Mouse (Mus musculus): ENCODE data around the gene Lrpprc.

Lrpprc gene

DNA sequence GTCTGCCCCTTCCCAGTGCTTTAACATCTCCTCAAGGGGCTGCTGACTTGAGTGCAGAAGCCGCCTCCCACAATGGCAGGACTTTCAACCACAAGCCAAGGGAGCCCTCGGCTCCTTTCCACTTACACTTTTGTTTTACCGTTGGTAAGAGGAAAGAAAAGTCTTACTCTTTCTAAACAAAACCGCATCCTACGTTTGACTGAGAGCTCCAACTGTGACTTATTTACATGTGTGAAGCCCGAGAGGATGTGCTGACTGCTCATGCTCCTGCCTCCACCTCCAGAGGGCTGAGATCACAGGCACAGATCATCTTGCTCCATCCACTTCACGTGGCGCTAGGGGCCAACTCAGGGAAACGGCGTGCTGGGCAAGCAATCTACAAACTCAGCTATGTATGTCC lies 32.2 kb downstream of the Lrpprc start:
- DNase-seq: no peak

GRCm38 (mm10) chr17:84756090-84756489 lies 34.5 kb downstream of the Lrpprc start:
- peak in 1 of 2 experiments; percentile 27 for DNase-seq

DNA sequence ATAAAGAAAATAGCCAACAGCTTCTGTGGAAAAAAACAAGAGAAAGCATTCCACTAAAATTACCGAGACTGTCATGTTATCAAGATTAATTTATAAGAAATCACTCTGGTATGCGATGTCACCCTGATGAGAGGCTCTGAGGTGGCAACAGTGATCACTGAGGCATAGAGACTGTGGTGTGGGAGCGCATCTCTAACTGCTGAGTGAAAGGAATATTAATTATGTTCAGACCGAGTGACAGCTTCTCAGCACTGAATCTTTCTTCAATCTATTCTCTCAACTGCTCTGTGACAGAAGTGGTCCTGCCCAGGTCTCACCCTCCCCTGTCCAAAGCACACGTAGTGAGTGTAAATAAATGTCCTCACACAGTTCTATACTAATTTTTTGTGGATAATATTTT lies 37.1 kb downstream of the Lrpprc start:
- DNase-seq: no peak

- no peak for DNase-seq
Measured at GRCm38 (mm10) chr17:84752286-84752685, 38.3 kb downstream of the Lrpprc start.

GRCm38 (mm10) chr17:84751630-84752191 lies 38.9 kb downstream of the Lrpprc start:
- no peak for DNase-seq

GRCm38 (mm10) chr17:84750130-84750529 lies 40.5 kb downstream of the Lrpprc start:
- peak in 1 of 2 experiments; percentile 33 for DNase-seq

DNA sequence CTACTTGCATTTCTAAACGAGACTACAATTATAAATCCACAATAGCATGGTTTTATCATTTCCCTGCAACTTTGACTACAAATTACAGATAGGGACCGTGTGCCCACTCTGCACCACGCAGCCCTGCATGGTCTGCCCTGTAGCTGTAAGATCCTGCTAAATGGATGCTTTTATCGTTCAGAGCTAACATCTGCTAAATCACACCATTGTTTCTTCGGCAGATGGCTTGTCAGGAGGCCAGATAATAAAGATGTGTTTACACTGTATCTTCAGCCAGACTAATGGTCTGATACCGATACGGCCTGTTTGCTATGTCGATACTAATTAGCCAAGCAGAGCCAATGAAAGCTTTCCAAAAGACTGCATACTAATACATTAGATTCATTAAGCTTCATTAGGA lies 41.3 kb downstream of the Lrpprc start:
- no peak for DNase-seq

DNA sequence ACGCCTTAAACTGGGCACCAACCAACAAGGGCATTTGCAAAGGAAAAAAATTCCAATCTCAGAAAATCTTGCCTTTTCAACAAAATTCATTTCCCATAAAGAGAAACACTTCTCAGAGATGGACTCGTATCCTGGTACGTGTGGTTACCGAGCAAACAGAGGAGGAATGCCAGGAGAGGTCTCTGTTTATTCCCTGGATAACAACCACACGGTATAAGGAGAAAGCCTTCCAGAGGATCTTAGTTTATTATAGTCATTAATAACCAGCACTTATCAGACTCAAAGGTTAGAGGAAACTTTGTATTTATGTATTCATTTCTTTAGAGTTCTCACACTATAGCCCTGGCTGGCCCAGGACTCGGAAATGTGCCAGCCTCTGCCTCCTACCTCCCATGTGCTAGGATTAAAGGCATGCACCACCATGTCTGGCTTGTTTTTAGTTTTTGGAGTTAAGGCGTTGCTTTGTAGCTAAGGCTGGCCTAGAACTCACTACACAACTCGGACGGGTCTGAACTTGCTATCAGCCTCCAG lies 42.4 kb downstream of the Lrpprc start:
- no peak for DNase-seq

- DNase-seq: no peak
Measured at GRCm38 (mm10) chr17:84747212-84747611, 43.4 kb downstream of the Lrpprc start.

DNA sequence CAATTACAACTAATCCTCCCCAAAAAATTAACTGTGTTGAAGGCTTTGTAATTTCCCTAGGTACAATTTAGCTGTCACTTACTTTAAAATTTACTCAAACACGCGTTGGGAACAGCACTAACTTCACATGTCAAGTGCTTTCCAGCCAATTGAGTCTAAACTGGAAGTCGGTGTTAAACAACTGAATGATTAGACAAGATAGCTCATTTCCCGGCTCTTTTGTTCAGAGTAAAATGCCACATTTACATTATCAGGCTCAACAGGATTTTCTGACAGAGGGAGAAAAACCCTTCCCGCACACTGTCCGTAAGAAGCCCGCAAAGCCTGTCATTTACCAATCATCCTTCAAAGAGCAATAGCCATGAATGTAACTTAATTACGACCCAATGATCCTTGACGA lies 45.6 kb downstream of the Lrpprc start:
- DNase-seq: no peak

DNA sequence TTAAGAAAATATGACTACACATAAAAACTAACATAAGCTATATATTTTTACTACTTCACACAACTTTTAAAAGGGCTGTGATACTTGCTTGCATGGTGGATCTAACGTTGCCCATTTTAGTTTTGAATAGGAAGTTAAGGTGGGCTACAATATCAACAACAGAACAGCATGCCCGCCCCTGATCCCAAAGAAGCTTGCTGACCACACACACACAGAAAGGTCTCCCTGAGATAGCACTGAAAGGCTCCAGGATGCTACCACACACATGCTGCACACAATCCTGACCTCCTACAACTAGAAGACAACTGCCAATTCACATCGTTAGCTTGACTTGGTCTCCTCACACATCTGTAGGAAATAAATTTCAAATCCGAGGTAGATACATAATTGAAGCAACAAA lies 46.3 kb downstream of the Lrpprc start:
- no peak for DNase-seq

- no peak for DNase-seq
Measured at GRCm38 (mm10) chr17:84738073-84738797, 52.4 kb downstream of the Lrpprc start.

DNA sequence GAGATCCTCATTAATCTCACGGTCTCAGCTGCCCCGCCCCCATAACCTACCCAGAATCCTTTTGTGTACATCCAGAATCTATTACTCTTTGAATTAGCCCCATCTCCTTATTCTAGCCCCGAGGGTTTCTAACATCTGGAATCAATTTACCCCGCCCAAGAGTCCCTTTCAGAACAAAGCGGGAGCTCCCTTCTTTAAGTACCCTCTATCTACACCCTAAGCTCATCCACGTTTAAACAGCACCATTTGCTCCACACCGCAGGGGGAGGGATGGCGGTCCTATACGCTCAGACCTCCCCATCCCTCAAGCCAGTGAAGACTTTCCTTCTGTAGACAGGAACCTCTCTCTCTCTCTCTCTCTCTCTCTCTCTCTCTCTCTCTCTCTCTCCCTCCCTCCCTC lies 53.9 kb downstream of the Lrpprc start:
- DNase-seq: no peak

DNA sequence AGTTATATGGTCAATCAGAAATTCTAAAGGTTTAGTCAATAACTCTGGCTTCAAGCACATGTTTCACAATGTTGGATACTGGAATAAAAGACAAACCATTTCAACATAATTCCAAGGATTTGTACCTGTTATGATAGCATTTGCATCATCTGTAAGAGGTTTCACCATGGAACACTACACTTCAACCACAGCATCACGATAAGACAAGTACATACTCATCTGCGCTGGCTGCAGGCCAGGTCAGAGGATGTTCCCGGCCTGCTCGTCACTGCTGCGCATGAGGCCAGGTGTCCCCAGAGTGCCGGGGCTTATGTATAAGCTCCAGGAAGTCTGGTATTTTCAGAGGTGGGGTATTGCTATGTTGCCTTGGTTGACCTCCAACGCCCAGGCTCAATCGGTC lies 58.0 kb downstream of the Lrpprc start:
- DNase-seq: no peak

- no peak for DNase-seq
Measured at GRCm38 (mm10) chr17:84731361-84731760, 59.2 kb downstream of the Lrpprc start.

DNA sequence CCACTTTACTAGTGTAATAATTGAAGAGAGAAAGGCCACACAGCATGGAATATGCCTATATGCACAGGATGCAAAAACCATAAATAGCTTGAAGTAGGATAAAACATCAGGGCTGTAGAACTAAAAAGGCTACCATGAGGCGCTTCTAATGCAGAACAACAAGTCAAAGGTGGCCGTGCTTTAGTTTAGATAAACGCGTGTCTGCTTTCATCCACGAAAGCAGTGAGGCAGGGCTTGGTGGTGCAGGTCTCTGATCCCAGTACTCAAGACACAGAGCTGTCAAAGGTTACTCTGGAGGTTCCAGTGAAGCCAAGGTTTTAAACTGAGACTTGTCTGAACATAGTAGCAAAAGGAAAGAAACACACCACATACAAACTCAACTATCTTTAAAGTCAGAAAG lies 61.4 kb downstream of the Lrpprc start:
- DNase-seq: no peak

DNA sequence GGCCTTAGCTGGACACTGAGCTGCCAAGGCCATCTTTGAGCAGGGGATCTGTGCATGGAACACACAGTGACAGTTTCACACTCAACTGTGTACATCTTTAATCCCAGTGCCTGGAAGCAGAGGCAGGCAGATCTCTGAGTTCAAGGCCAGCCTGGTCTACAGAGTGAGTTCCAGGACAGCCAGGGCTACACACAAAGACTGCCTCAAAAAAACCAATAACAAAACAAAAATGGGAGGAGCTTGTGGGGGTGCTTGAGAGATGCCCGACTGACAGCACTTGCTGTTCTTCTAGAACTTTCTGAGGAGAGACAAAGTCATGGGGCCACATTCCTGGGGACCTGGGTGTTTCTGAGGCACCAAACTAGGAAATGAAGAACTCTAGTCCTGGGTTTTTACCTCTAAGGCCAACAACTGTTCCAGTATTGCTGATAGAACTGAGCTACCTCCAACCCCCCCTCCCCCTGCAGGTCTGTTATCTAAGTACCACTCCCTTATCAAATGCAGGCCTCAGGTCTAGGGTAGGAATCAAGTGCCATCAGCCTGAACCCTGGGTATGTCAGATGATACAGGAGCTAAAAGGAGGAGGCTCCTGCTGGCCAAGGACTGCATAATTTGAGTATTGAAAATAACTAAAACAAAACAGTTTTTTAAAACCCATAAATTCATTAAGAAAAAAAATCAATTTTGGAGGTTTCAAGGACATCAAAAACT lies 62.2 kb downstream of the Lrpprc start:
- no peak for DNase-seq

- no peak for DNase-seq
Measured at GRCm38 (mm10) chr17:84725163-84725562, 65.4 kb downstream of the Lrpprc start.

- peak; percentile 40 to 57 for DNase-seq
Measured at GRCm38 (mm10) chr17:84724028-84724427, 66.6 kb downstream of the Lrpprc start.

DNA sequence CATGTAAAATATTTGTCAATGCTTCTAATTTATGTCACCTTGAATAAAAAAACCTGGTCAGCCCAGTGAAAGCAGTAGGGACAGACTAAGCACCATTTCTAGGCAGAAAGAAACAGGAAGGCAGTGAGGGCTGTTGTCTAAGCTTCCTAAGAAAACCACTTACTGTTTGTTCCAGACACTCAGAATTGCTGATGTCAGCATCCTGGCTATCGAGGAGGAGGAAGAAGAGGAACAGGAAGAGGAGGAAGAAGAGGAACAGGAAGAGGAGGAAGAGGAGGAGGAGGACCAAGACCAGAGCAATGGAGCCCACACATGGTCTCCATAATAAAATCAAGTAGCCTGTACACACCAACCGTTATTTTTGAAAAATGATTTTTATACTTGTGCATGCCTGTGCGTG lies 71.5 kb downstream of the Lrpprc start:
- DNase-seq: no peak

DNA sequence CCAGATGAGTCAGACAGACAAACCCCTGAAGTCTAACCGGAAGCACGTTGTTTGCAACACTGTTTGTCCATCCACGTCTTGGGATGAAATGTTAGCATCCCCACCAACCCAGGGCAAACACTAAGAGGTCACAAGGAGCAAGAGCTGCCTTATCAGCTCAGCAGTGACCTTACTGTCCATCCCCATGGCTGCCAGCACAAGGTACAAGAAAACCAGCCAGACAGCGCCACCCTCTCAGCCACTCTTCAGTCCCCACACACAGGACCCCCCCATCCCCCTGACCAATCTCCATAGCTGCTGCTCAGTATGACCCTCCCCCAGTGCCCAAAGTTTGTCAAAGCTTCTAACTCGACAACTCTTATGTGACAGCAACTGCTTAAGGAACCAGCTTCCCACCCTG lies 73.2 kb downstream of the Lrpprc start:
- DNase-seq: no peak

DNA sequence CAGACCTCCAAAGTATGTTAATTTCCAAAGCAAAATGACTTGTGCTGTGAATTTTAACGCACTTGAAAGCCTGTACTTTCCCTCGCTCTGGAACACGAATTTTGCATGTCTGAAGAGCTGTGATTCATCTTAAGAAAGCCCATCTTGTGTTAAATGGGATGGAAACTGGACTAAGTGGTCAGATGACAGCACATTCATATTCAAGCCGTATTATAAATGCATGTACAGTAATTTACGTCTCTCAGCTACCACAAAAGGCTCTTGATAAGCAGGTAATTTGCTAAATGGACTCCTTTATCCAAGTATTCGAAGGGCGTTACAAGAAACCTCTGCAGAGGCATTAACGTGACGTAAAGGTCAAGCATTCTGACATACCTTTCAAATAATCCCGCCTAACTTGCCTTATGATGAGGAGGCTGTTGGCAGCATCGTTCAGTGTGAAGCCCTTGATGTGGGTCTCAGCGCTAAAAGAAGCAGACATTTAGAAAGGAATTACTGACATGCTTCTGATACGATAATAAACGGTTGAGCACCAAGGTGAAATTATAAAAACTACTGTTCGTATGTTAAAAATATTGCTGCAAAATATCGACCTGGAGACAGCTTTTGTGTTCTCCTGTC lies 74.2 kb downstream of the Lrpprc start:
- DNase-seq: no peak

DNA sequence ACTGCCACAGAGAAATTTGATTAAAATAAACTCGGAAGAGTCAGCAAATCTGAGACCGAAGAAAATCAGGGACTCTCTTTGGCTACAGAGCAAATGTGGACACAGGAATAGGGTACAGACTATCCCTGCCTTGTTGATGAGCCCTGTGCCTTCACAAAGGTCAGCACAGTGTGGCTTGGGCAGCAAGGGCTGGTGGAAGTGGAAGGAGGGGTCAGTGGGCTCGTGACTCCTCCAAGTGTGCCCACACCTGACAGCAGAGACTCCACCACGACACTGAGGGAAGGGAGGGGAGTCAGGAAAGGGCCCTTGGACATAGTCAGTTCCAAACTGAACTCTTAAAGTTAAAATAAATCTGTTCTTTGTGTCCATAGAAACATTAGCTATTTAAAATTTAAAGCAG lies 75.7 kb downstream of the Lrpprc start:
- DNase-seq: no peak

Measured in kidney, postnatal 4 days (tissue).